Mouse (Mus musculus) embryonic facial prominence, embryonic 12.5 days (tissue): ENCODE measurements at regions not wholly inside any gene's neighbourhood (a gene's known extent, or its start where the extent isn't known, plus 50 kb on each side); places are given as distances from the start of the nearest gene placed in this dataset.

Experiments
- ATAC-seq: fragments of 200-750 bp; cut with Nextera tagmentation; 2 replicates; pipeline ENCODE4 v1.8.0; 2017; ENCODE audit not compliant: insufficient number of reproducible peaks, insufficient read depth, low FRiP score, low TSS enrichment
- H3K27ac ChIP-seq: fragments of 300-500 bp; sonication (generic); 2 replicates; pipeline ENCODE4 v1.5.1; 2016; ENCODE audit warnings: mild to moderate bottlenecking
- H3K27me3 ChIP-seq: fragments of 300-500 bp; sonication (generic); 2 replicates; pipeline ENCODE4 v1.6.1; 2016; ENCODE audit warnings: mild to moderate bottlenecking, moderate library complexity
- H3K36me3 ChIP-seq: fragments of 300-500 bp; sonication (generic); 2 replicates; pipeline ENCODE4 v1.6.1; 2016; ENCODE audit warnings: mild to moderate bottlenecking
- H3K4me1 ChIP-seq: fragments of 300-500 bp; sonication (generic); 2 replicates; pipeline ENCODE4 v1.6.1; 2016
- H3K4me2 ChIP-seq: fragments of 300-500 bp; sonication (generic); replicated peaks from 2 replicates; pipeline ENCODE4 v1.6.1; 2016; ENCODE audit warnings: mild to moderate bottlenecking, moderate library complexity
- H3K4me3 ChIP-seq: fragments of 300-500 bp; sonication (generic); 2 replicates; pipeline ENCODE4 v1.5.1; 2016; ENCODE audit warnings: mild to moderate bottlenecking
- H3K9ac ChIP-seq: fragments of 300-500 bp; sonication (generic); 2 replicates; pipeline ENCODE4 v1.6.1; 2016; ENCODE audit warnings: mild to moderate bottlenecking, moderate library complexity
- H3K9me3 ChIP-seq: fragments of 300-500 bp; sonication (generic); 2 replicates; pipeline ENCODE4 v1.6.1; 2016; ENCODE audit warnings: mild to moderate bottlenecking, moderate library complexity
- WGBS: fragments of 180-500 bp; shearing (Covaris S2); methylation state at CpG from one replicate; pipeline ENCODE4 v1.1.7; 2016; 5-methylcytosine and 5-hydroxymethylcytosine counted together

- no peak for ATAC-seq
- Histone ChIP-seq H3K9me3 (0 out of 2 replicates have a peak, but pooled peaks cover 3% of the 10 kb centered on the region), H3K27ac (no peak overlapping the region), H3K4me3 (no peak overlapping the region), H3K9ac (no peak overlapping the region), H3K4me1 (peaks cover 15% of the 10 kb centered on the region), H3K27me3 (no peaks in the 10 kb centered on the region), H3K36me3 (no peaks in the 10 kb centered on the region), H3K4me2 (no peak overlapping the region)
- WGBS: 77% methylated on average over 8 of the region's 8 CpGs
These were observed 112.5 kb downstream of the Nufip1 start for GRCm38 (mm10) chr14:76223036-76223650.

DNA sequence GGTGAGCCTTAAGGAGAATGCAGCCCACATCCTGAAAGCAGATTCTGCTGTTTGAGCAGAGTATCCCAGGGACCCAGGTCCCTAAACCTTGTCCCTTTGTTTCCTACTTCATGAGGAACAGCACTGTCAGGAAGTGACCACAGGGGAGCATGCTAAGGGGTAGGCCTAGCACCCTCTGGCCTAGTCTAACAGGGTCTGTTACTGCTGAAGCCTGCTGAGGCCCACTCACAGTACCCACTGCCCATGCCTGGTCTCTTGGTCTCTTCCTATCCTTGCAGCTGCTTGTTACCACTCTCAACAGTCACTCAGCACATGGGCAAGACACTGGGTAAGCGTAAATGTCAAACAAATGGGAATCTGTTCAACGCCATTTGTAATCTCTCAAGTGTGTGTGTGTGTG, 113.2 kb downstream of the Nufip1 start:
- no peak overlapping the region for H3K27ac ChIP-seq
- WGBS: 92% methylated on average over 2 of the region's 2 CpGs

DNA sequence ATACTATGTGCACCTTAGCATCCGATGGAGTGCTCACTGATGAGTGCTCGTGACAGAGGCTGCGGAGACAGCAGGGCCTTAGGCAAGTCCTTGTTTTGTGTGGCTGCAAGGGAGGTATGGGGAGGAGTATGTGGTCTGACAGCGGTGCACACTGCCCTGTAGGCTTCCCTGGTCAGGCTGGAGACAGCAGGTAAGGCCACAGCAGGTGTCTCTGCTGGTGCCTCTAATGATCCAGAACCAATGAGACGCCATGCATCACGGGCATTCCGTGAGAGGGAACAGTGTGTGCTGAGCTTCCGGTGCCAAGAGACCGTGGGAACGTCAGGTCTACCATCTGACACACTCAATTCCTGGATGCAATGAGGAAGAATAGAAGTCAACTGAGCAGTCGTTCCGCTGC, 114.8 kb downstream of the Nufip1 start:
- H3K9ac ChIP-seq: no peak overlapping the region
- H3K27ac ChIP-seq: no peak overlapping the region
- 74% methylated on average over 12 of the region's 12 CpGs for WGBS
- H3K27me3 ChIP-seq: no peaks in the 10 kb centered on the region
- no peak for ATAC-seq
- H3K36me3 ChIP-seq: no peaks in the 10 kb centered on the region
- H3K4me2 ChIP-seq: no peak overlapping the region
- no peak overlapping the region for H3K4me3 ChIP-seq
- H3K9me3 ChIP-seq: no peaks in the 10 kb centered on the region
- peaks cover 15% of the 10 kb centered on the region for H3K4me1 ChIP-seq

More for the DNA sequence above, 113.2 kb downstream of the Nufip1 start:
- H3K9me3 ChIP-seq: no peaks in the 10 kb centered on the region
- no peaks in the 10 kb centered on the region for H3K36me3 ChIP-seq
- H3K27me3 ChIP-seq: no peaks in the 10 kb centered on the region
- H3K9ac ChIP-seq: no peak overlapping the region
- no peak overlapping the region for H3K4me2 ChIP-seq
- peaks cover 15% of the 10 kb centered on the region for H3K4me1 ChIP-seq
- ATAC-seq: no peak
- no peak overlapping the region for H3K4me3 ChIP-seq

DNA sequence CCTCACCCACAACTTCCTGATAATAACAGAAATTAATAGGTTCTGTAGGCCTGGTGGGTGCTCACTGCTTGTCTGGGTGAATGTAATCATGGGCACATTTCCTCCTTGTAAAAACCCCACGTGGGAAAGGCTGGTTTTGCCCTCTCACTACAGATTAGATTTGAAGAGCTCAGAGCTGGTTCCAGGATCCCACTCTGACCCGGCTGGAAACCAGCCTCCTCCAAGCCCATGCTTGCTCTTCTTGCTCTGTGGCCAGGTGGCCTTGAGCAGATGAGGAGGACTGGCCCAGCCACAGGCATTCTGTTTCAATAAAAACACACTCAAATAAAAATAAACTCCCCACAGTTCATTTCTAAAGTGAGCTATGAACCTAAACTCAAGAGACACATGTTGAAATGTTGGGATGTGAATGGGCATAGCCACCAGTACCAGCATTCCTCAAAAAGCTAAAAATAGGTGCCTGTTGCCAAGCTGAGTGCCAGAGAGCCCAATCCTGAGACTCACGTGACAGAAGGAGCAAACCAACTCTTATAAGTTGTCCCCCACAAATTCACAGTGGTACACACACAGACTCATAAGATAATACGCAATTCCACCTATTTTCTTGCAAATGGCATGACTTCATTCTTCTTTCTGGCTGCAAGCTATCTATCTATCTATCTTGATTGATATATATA, 116.1 kb downstream of the Nufip1 start:
- H3K9ac ChIP-seq: no peak overlapping the region
- 63% methylated on average over 4 of the region's 4 CpGs for WGBS
- no peaks in the 10 kb centered on the region for H3K9me3 ChIP-seq
- no peaks in the 10 kb centered on the region for H3K36me3 ChIP-seq
- H3K4me1 ChIP-seq: peaks cover 11% of the 10 kb centered on the region
- ATAC-seq: no peak
- H3K4me2 ChIP-seq: no peak overlapping the region
- no peak overlapping the region for H3K27ac ChIP-seq
- no peak overlapping the region for H3K4me3 ChIP-seq
- H3K27me3 ChIP-seq: no peaks in the 10 kb centered on the region

- Histone ChIP-seq H3K9me3 (no peaks in the 10 kb centered on the region), H3K4me3 (no peak overlapping the region), H3K27me3 (no peaks in the 10 kb centered on the region), H3K4me2 (no peak overlapping the region), H3K9ac (no peak overlapping the region), H3K36me3 (no peaks in the 10 kb centered on the region), H3K4me1 (no peaks in the 10 kb centered on the region), H3K27ac (no peak overlapping the region)
- no peak for ATAC-seq
- WGBS: 52% methylated on average over 9 of the region's 9 CpGs
These were observed 118.4 kb downstream of the Nufip1 start for GRCm38 (mm10) chr14:76228968-76229555.

- no peaks in the 10 kb centered on the region for H3K9me3 ChIP-seq
- no peak overlapping the region for H3K4me2 ChIP-seq
- ATAC-seq: no peak
- H3K36me3 ChIP-seq: no peaks in the 10 kb centered on the region
- H3K9ac ChIP-seq: no peak overlapping the region
- 75% methylated on average over 14 of the region's 14 CpGs for WGBS
- peaks cover 11% of the 10 kb centered on the region for H3K4me1 ChIP-seq
- H3K27ac ChIP-seq: no peak overlapping the region
- H3K4me3 ChIP-seq: no peak overlapping the region
- H3K27me3 ChIP-seq: no peaks in the 10 kb centered on the region
These were observed 129.3 kb downstream of the Nufip1 start for GRCm38 (mm10) chr14:76239856-76240493.

DNA sequence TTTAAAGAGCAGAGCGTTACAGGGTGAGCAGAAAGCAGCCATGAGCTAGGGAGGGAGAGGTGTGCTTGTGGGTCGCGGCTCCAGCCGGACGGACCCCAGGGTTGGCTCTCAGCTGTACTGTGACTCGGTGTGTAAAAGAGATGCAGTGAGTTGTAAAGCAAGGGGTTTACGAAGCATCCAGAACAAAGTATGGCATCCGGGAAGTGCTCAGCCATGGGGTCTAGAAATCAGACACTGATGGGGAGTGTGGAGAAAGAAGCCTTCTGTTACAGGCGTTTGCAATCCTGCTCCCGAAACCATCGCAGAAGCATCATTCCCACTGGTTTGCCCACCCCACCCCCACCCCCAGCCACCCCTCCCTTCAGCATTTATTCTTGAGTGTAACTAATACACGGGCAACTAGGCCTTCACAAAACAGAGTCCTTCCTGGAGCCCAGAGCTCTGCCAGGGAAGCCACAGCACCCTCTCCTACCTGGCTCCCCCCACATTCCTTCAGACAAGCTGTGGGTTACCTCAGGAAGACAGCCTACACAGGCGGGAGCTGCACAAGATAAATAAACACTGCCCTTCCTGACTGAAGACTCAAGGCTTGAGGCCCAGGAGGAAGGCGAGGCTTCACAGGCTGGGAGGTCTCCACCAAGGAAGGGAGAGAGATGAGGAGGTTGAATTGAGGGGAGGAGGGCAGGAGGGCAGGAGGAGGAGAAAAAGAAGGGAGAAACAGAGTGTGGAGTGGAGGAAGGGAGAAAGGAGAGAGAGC, 133.1 kb downstream of the Nufip1 start:
- peak; percentile 36 for ATAC-seq
- Histone ChIP-seq H3K36me3 (no peaks in the 10 kb centered on the region), H3K27ac (peak overlapping the region; percentile 73), H3K4me3 (no peak overlapping the region), H3K4me2 (no peak overlapping the region; the same call in 1 of the 2 replicates), H3K9me3 (no peaks in the 10 kb centered on the region), H3K4me1 (peaks cover 11% of the 10 kb centered on the region), H3K9ac (no peak overlapping the region), H3K27me3 (no peaks in the 10 kb centered on the region)
- 56% methylated on average over 14 of the region's 14 CpGs for WGBS

DNA sequence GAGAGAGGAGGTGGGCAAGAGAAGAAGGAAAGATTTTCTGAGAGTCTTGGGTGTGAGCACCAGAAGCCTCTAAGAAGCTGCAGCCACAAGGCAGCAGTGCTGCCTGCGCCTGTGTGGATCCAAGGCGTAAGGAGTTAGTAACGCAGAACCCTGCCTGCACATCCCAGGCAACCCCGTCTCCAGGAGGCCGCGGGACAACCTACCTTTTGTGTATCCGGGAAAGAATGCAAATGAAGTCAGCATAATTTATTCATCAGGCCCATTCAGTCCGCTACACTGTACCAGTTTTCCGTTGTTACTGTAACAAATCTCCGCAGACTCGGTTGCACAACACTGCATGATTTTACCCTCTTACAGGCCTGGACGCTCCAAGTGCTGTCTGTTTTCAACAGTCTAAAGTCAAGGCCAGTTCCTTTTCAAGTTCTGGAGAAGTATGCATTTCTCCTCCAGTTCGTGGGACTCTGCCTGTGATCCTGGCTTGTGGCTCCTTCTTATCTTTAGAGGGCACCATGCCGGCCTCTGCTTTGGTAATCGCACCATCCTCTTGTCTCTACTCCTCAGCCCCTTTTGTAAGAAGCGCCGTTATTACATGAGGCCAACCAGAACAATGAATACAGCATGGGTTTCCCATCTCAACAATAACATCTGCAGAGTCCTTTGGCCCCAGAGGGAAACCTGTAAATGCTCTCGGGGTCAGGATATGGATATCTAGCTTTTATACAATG, 133.8 kb downstream of the Nufip1 start:
- H3K27me3 ChIP-seq: no peaks in the 10 kb centered on the region
- peak overlapping the region; percentile 73 for H3K27ac ChIP-seq
- WGBS: 30% methylated on average over 18 of the region's 18 CpGs

GRCm38 (mm10) chr14:76245063-76245396, 134.3 kb downstream of the Nufip1 start:
- ATAC-seq: no peak
- WGBS: 57% methylated on average over 4 of the region's 4 CpGs
- H3K36me3 ChIP-seq: no peaks in the 10 kb centered on the region
- no peaks in the 10 kb centered on the region for H3K9me3 ChIP-seq
- H3K4me1 ChIP-seq: peaks cover 11% of the 10 kb centered on the region
- peak overlapping the region; percentile 73; the same call in 1 of the 2 replicates for H3K27ac ChIP-seq
- no peak overlapping the region for H3K9ac ChIP-seq
- no peaks in the 10 kb centered on the region for H3K27me3 ChIP-seq
- no peak overlapping the region for H3K4me2 ChIP-seq
- H3K4me3 ChIP-seq: no peak overlapping the region

More for the DNA sequence above, 133.8 kb downstream of the Nufip1 start:
- H3K4me1 ChIP-seq: peaks cover 11% of the 10 kb centered on the region
- no peaks in the 10 kb centered on the region for H3K9me3 ChIP-seq
- ATAC-seq: peak; percentile 50; the same call in 1 of the 2 replicates
- H3K36me3 ChIP-seq: no peaks in the 10 kb centered on the region
- no peak overlapping the region for H3K9ac ChIP-seq
- H3K4me3 ChIP-seq: no peak overlapping the region
- no peak overlapping the region; the same call in 1 of the 2 replicates for H3K4me2 ChIP-seq

- H3K4me3 ChIP-seq: no peak overlapping the region
- H3K27ac ChIP-seq: no peak overlapping the region
- ATAC-seq: no peak
- H3K4me2 ChIP-seq: no peak overlapping the region
- no peak overlapping the region for H3K9ac ChIP-seq
- H3K36me3 ChIP-seq: no peaks in the 10 kb centered on the region
- 80% methylated on average over 4 of the region's 4 CpGs for WGBS
- no peaks in the 10 kb centered on the region for H3K9me3 ChIP-seq
- peaks cover 11% of the 10 kb centered on the region for H3K4me1 ChIP-seq
- H3K27me3 ChIP-seq: no peaks in the 10 kb centered on the region
These were observed 137.0 kb downstream of the Nufip1 start for GRCm38 (mm10) chr14:76247664-76248063.

DNA sequence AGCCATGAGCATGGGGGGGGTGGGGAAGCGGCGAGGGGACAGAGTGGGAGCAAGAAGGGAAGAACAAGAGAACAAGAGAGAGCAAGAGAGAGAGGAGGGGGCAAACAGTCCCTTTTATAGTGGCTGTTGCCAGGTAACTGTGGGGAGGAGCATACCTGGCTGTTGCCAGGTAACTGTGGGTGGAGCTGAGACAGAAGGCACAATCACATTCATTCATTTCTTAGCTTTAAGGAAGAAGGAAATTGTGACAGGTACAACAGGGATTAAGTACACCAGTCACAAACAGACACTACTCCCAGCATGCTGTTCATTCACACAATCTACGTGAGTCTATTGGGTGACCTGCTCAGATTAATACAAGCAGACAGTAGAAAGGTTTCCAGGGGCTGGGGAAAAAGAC, 143.2 kb downstream of the Nufip1 start:
- ATAC-seq: no peak
- Histone ChIP-seq H3K9ac (no peak overlapping the region), H3K4me1 (peaks cover 13% of the 10 kb centered on the region), H3K4me2 (no peak overlapping the region), H3K27me3 (no peaks in the 10 kb centered on the region), H3K36me3 (no peaks in the 10 kb centered on the region), H3K9me3 (no peaks in the 10 kb centered on the region), H3K27ac (no peak overlapping the region), H3K4me3 (no peak overlapping the region)
- 79% methylated on average over 1 of the region's 3 CpGs for WGBS
